Mouse (Mus musculus) midbrain, embryonic 12.5 days (tissue): ENCODE data around the gene B3gnt3. TPM values are rescaled to one million over a fixed set of nuclear protein-coding genes. Genes with fewer than 3 reads are reported as not detected.
A peak's percentile ranks its signal among the peaks of the same experiment; 100 is the strongest.

ENCODE experiments used
- ATAC-seq: fragments of 200-750 bp; cut with Nextera tagmentation; 2 replicates; pipeline ENCODE4 v1.8.0; 2017; ENCODE audit warnings: low read depth, moderate TSS enrichment, moderate library complexity; ENCODE audit not compliant: low FRiP score
- H3K27ac ChIP-seq: fragments of 300-500 bp; sonication (generic); replicated peaks from 2 replicates; pipeline ENCODE4 v1.5.1; 2016; ENCODE audit warnings: mild to moderate bottlenecking
- H3K27me3 ChIP-seq: fragments of 300-500 bp; sonication (generic); 2 replicates; pipeline ENCODE4 v1.6.1; 2016; ENCODE audit warnings: mild to moderate bottlenecking
- H3K36me3 ChIP-seq: fragments of 300-500 bp; sonication (generic); 2 replicates; pipeline ENCODE4 v1.6.1; 2016
- H3K4me1 ChIP-seq: fragments of 300-500 bp; sonication (generic); 2 replicates; pipeline ENCODE4 v1.6.1; 2016
- H3K4me2 ChIP-seq: fragments of 300-500 bp; sonication (generic); replicated peaks from 2 replicates; pipeline ENCODE4 v1.6.1; 2016; ENCODE audit warnings: mild to moderate bottlenecking, moderate library complexity
- H3K4me3 ChIP-seq: fragments of 300-500 bp; sonication (generic); 2 replicates; pipeline ENCODE4 v1.5.1; 2016; ENCODE audit warnings: mild to moderate bottlenecking
- H3K9ac ChIP-seq: fragments of 300-500 bp; sonication (generic); replicated peaks from 2 replicates; pipeline ENCODE4 v1.6.1; 2016; ENCODE audit warnings: mild to moderate bottlenecking, moderate library complexity
- H3K9me3 ChIP-seq: fragments of 300-500 bp; sonication (generic); 2 replicates; pipeline ENCODE4 v1.6.1; 2016; ENCODE audit warnings: mild to moderate bottlenecking
- WGBS: fragments of 180-500 bp; shearing (Covaris S2); methylation state at CpG from one replicate; pipeline ENCODE4 v1.1.7; 2016; 5-methylcytosine and 5-hydroxymethylcytosine counted together
- polyA plus RNA-seq: library from polyadenylated mRNA; unstranded; fragments of >200 nt; fragmentation: Nextera tagmentation; extraction: Ambion mirVana; gene quantifications from 2 replicates; pipeline ENCODE4 v1.2.1, GENCODE M21; 2016

The B3gnt3 gene
- polyA plus RNA-seq, 1 experiment from 2014 or later: 0.66 TPM

DNA sequence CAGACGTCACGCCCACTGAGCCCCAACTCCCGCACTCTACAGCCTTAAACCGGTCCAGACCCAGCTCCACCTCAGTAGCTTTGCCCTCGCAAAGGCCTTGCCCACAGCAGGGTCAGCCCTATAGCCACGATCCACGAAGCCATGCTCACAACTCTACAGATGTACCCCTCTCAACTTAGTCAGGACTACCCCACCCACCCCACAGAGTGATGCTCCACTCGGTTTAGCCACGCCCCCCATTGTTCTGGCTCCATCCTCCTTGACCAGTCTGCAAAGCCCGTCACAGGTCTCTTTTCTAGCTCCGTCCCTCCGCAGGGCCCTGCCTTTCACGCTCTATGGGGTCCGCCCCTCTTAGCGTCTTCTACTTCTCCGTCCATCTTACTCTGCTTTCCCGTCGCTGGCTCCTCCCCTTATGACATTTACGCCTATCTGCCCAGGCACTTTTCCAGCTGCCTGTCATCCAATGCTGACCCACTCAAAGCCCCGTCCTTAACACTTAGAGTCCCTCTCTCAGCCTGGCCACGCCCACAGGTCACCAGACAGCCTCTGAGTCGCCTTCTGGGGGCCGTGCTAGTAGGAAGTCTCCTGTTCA is 15.3 kb downstream of the B3gnt3 start:
- Histone ChIP-seq H3K9ac (no peak overlapping the region), H3K27ac (no peak overlapping the region), H3K4me2 (peak overlapping the region; percentile 46), H3K9me3 (no peaks in the 10 kb centered on the region), H3K36me3 (no peaks in the 10 kb centered on the region), H3K27me3 (peaks cover 100% of the 10 kb centered on the region), H3K4me3 (peak overlapping the region; percentile 31), H3K4me1 (peaks cover 16% of the 10 kb centered on the region)
- ATAC-seq: peak; percentile 67
- WGBS: under 1% methylated on average over 23 of the region's 23 CpGs

DNA sequence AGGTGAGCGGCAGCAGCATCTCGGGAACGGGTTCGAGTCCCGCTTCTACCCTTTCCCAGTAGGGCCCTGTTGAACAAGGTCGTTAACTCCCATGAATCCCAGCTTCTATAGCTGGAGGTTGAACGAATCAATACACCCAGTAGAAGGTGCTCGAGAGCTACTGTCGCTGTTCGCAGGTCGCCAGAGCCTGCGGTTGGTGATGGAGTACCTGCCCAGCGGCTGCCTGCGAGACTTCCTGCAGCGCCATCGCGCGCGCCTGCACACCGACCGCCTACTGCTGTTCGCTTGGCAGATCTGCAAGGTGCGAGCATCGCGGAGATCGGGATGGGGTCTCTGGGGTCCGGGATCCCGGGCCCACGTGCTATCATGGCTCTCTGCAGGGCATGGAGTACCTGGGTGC is 16.0 kb downstream of the B3gnt3 start:
- Histone ChIP-seq H3K9ac (no peak overlapping the region), H3K4me1 (peaks cover 18% of the 10 kb centered on the region), H3K27ac (no peak overlapping the region), H3K36me3 (no peaks in the 10 kb centered on the region), H3K27me3 (peaks cover 100% of the 10 kb centered on the region), H3K9me3 (no peaks in the 10 kb centered on the region), H3K4me2 (peak overlapping the region; percentile 46), H3K4me3 (peak overlapping the region; percentile 31)
- ATAC-seq: 0 out of 2 replicates have a peak, but pooled peaks have one; percentile 13
- WGBS: 6% methylated on average over 29 of the region's 29 CpGs

DNA sequence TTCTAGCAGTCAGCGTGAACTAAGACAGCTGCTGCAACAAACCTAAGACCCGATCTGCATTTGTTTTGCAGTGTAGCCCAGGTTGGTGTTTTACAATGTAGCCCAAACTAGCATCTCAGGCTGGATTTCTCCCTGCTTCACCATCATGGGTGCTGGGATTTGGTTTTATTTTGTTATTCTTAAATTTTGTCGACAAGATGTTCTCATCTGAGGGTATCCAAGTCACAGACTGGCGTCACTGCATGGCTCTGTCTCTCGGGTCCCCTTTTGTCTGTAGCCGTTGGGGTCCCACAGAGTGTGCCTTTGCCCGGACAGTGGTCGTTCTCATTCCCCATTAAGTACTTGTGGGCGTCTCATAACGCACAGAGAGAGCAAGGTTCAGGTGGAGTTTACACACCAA is 16.9 kb downstream of the B3gnt3 start:
- Histone ChIP-seq H3K4me3 (no peak overlapping the region), H3K4me1 (peaks cover 22% of the 10 kb centered on the region), H3K27me3 (peaks cover 100% of the 10 kb centered on the region), H3K27ac (no peak overlapping the region), H3K36me3 (no peaks in the 10 kb centered on the region), H3K4me2 (no peak overlapping the region), H3K9me3 (no peaks in the 10 kb centered on the region), H3K9ac (no peak overlapping the region)
- 10% methylated on average over 10 of the region's 10 CpGs for WGBS
- no peak for ATAC-seq

DNA sequence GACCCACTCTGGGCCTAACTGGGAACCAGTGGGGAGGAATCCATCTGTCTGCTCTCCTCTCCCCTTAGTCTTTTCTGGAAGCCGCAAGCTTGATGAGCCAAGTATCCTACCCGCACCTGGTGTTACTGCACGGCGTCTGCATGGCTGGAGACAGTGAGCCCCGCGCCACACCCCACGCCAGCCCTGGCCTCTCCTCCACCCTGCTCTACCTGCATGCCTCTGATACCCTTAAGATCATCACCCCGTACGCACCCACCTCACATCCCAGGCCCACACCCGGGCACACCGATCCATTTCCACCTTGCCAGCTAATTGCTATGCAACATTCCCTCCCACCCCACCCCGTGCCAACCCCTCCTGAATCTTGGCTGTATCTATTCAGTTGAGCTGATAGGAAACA is 18.8 kb downstream of the B3gnt3 start:
- WGBS: 48% methylated on average over 12 of the region's 12 CpGs
- no peaks in the 10 kb centered on the region for H3K36me3 ChIP-seq
- no peak overlapping the region for H3K4me2 ChIP-seq
- H3K9ac ChIP-seq: no peak overlapping the region
- no peak for ATAC-seq
- no peak overlapping the region for H3K4me3 ChIP-seq
- H3K9me3 ChIP-seq: no peaks in the 10 kb centered on the region
- peaks cover 26% of the 10 kb centered on the region for H3K4me1 ChIP-seq
- H3K27ac ChIP-seq: no peak overlapping the region
- peaks cover 100% of the 10 kb centered on the region for H3K27me3 ChIP-seq

DNA sequence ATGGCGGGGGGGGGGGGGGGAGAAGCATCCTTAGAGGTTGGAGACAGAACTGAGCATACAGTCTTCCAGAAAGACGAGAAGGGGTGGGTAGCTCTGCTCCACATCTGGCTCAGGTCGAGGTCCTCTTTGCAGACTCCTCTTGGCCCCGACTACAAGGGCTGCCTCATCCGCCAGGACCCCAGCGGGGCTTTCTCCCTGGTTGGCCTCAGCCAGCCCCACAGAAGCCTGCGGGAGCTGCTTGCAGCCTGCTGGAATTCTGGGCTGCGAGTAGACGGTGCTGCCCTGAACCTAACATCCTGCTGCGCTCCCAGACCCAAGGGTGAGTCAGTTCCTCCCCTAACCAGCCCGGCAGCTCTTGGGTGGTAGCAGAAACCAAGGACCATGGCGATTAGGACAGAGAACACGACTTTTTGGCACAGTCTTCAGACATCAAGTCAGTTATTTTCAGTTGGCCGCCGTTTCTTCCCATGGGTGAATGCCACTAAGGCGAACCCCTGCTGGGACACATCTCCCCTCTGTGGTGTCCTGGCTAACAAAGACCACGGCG is 20.1 kb downstream of the B3gnt3 start:
- H3K27me3 ChIP-seq: peaks cover 100% of the 10 kb centered on the region
- H3K4me2 ChIP-seq: no peak overlapping the region
- WGBS: 2% methylated on average over 17 of the region's 18 CpGs
- H3K4me1 ChIP-seq: peaks cover 22% of the 10 kb centered on the region
- no peaks in the 10 kb centered on the region for H3K9me3 ChIP-seq
- H3K9ac ChIP-seq: no peak overlapping the region
- no peaks in the 10 kb centered on the region for H3K36me3 ChIP-seq
- H3K4me3 ChIP-seq: no peak overlapping the region
- no peak overlapping the region for H3K27ac ChIP-seq
- no peak for ATAC-seq

DNA sequence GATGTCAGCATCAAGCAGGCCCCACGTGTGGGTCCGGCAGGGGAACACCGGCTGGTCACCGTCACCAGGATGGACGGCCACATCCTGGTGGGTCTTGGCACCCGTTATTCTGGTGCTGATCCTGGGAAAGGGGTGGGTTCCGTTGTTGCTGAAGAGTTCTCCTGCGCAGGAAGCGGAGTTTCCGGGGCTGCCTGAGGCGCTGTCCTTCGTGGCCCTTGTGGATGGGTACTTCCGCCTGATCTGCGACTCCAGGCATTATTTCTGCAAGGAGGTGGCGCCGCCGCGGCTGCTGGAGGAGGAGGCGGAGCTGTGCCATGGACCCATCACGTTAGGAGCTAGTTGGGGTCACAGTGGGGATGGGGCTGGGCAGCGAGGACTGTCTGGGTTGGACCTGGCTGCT is 21.1 kb downstream of the B3gnt3 start:
- Histone ChIP-seq H3K27me3 (peaks cover 100% of the 10 kb centered on the region), H3K9ac (no peak overlapping the region), H3K36me3 (no peaks in the 10 kb centered on the region), H3K4me3 (0 out of 2 replicates have a peak overlapping the region, but pooled peaks have one; percentile 11), H3K27ac (no peak overlapping the region), H3K4me1 (peaks cover 16% of the 10 kb centered on the region), H3K4me2 (no peak overlapping the region; the same call in 1 of the 2 replicates), H3K9me3 (no peaks in the 10 kb centered on the region)
- ATAC-seq: no peak
- 3% methylated on average over 21 of the region's 21 CpGs for WGBS

DNA sequence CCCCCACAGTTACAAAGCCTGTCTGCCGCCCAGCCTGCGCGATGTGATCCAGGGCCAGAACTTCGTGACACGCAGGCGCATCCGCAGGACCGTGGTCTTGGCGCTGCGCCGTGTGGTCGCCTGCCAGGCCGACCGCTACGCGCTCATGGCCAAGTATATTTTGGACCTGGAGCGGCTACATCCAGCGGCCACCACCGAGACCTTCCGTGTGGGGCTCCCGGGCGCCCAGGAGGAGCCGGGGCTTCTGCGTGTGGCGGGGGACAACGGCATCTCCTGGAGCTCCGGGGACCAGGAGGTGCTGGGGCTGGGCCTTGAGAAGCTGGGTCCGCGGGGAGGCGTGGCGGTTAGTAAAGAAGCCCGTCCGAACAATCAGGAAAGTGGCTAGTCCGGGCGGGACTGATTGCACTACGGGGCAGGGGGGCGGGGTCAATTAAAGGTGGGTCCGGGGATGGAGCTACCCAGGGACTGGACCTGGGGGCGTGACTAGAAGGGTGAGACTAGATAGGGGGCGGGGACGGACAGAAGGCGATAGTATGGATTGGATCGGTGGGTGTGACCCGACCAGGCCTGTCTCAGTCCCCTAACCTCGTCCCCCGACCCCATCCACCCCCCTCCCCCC is 21.9 kb downstream of the B3gnt3 start:
- Histone ChIP-seq H3K27me3 (peaks cover 99% of the 10 kb centered on the region), H3K9me3 (no peaks in the 10 kb centered on the region), H3K36me3 (no peaks in the 10 kb centered on the region), H3K9ac (peak overlapping the region; percentile 24; the same call in 1 of the 2 replicates), H3K27ac (no peak overlapping the region), H3K4me1 (peaks cover 14% of the 10 kb centered on the region), H3K4me3 (peak overlapping the region; percentile 30), H3K4me2 (peak overlapping the region; percentile 43)
- WGBS: 3% methylated on average over 40 of the region's 46 CpGs
- no peak for ATAC-seq

DNA sequence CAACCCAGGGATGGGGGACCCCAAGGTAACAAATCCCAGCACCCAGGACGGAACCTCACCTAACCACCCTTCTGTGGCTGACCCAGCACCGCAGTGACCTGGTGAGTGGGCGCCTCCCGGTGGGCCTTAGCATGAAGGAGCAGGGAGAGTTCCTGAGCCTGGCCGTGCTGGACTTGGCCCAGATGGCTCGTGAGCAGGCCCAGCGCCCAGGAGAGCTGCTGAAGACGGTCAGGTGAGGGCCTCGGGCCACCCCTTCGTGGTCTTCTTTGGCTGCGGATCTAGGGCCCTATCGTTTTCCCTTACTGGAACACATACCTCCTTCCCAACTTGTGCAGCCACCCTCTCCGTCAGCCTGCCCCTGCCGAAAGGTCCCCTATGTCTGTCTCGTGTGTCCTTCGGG is 22.5 kb downstream of the B3gnt3 start:
- no peak overlapping the region for H3K27ac ChIP-seq
- peak overlapping the region; percentile 43 for H3K4me2 ChIP-seq
- no peak for ATAC-seq
- H3K36me3 ChIP-seq: no peaks in the 10 kb centered on the region
- H3K4me1 ChIP-seq: peaks cover 14% of the 10 kb centered on the region
- no peak overlapping the region for H3K9ac ChIP-seq
- H3K27me3 ChIP-seq: peaks cover 95% of the 10 kb centered on the region
- peak overlapping the region; percentile 30; the same call in 1 of the 2 replicates for H3K4me3 ChIP-seq
- WGBS: 10% methylated on average over 15 of the region's 16 CpGs
- no peaks in the 10 kb centered on the region for H3K9me3 ChIP-seq

DNA sequence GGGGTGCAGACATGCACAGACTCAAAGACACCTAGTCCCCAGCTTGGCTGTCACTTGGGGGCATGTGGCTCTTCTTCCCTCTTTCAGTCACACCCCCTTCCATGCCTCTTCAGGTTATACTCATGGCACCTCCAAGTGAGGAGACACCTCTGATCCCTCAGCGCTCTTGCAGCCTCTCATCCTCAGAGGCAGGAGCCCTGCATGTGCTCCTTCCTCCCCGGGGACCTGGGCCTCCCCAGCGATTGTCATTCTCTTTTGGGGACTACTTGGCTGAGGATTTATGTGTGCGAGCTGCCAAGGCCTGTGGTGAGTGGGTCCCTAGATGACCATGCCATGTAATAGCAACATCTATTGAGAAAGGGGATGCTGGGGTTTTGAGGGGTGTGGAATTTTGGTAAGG is 23.4 kb downstream of the B3gnt3 start:
- no peak overlapping the region for H3K4me3 ChIP-seq
- H3K4me1 ChIP-seq: peaks cover 14% of the 10 kb centered on the region
- no peak for ATAC-seq
- no peaks in the 10 kb centered on the region for H3K9me3 ChIP-seq
- H3K27me3 ChIP-seq: peaks cover 89% of the 10 kb centered on the region
- H3K27ac ChIP-seq: no peak overlapping the region
- 67% methylated on average over 4 of the region's 4 CpGs for WGBS
- no peak overlapping the region for H3K4me2 ChIP-seq
- no peaks in the 10 kb centered on the region for H3K36me3 ChIP-seq
- no peak overlapping the region for H3K9ac ChIP-seq

DNA sequence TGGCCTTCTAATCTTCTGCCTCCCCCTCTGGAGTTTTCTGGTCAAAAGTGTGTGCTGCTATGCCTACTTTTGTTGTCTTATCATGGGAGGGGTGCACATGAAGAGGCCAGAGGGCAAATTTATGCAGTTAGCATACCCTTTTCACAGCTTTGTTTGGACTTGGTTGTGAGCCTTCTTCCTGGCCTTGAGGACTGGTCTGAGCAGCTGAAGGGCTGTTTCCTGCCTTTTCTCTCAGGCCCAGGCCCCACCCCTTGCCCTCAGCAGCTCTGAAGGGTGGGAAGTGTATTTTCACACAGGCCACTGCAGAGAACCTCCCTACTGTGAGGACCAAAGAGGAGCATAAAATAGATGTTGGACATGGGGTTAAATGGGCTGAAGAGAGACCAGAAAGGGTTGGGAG is 24.0 kb downstream of the B3gnt3 start:
- H3K9me3 ChIP-seq: no peaks in the 10 kb centered on the region
- H3K9ac ChIP-seq: no peak overlapping the region
- no peak overlapping the region for H3K4me2 ChIP-seq
- ATAC-seq: no peak
- H3K36me3 ChIP-seq: no peaks in the 10 kb centered on the region
- H3K4me1 ChIP-seq: peaks cover 14% of the 10 kb centered on the region
- H3K27ac ChIP-seq: no peak overlapping the region
- H3K27me3 ChIP-seq: peaks cover 89% of the 10 kb centered on the region
- H3K4me3 ChIP-seq: no peak overlapping the region

DNA sequence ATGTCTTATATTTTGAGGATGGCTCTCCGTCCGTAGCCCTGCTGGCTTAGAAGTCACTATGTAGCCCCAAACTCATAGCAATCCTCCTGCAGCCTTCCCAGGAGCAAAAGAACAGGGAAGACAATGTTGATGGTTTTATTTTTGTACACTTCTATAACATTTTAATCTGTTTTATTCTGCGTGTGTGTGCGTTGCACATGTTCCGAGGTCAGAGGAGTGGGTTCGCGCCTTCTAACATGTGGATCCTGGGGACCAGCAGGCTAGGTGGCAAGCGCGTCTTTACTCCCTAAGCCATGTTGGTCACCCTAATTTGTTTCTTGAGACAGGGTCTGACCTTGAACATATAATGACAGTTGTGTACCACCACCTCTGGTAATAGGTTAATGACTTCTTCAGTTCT is 24.8 kb downstream of the B3gnt3 start:
- Histone ChIP-seq H3K9ac (no peak overlapping the region), H3K9me3 (no peaks in the 10 kb centered on the region), H3K4me1 (peaks cover 18% of the 10 kb centered on the region), H3K27me3 (peaks cover 84% of the 10 kb centered on the region), H3K27ac (no peak overlapping the region), H3K36me3 (no peaks in the 10 kb centered on the region), H3K4me2 (peak overlapping the region; percentile 95), H3K4me3 (peak overlapping the region; percentile 69)
- 54% methylated on average over 9 of the region's 9 CpGs for WGBS
- ATAC-seq: no peak

DNA sequence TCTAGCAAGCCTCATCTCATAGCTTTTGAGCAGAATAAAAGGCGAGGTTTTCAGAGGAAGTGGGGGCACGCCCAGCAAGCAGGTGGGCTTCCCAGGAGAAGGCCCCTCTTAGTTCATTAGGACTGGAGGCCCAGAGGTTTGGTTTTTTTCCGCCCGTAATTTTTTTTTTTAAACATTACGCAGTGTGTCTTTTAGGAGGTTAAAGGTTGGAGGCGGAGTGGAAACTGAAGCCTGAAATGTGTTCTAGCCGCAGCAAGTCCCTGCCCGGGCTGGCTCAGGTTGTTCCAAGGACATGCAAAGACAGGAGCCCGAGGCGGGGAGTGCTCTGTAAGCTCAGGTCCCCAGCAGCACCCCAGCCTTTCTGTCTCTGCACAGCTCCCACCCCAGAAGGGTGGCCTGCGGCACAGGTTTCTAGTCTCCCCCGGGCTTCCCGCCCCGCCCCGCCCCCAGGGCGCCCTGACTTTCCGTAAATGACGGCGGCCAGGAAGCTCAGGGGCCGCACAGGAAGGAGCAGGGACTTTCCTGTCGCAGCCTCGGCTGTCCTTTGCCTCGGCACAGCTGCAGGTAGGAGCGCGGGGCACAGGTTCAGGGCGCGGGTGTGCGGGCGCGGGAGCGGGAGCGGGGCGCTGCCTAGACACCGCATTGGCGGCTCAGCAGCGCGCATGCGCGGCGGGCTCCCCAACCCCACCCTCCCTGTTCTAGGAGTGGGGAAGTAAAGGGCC is 25.4 kb downstream of the B3gnt3 start, which contains the start of gene Jak3:
Gene Jak3 (plus strand): TSS at position 277 of the 722 bp plus-strand sequence.
- peaks cover 20% of the 10 kb centered on the region for H3K4me1 ChIP-seq
- H3K4me3 ChIP-seq: peak within 1 kb of the TSS; percentile 69
- ATAC-seq: peak; percentile 36; the same call in 1 of the 2 replicates
- H3K9me3 ChIP-seq: no peaks in the 10 kb centered on the region
- peak within 1 kb of the TSS; percentile 70 for H3K9ac ChIP-seq
- H3K27ac ChIP-seq: no peak within 1 kb of the TSS
- peaks cover 78% of the 10 kb centered on the region for H3K27me3 ChIP-seq
- H3K4me2 ChIP-seq: peak within 1 kb of the TSS; percentile 95
- H3K36me3 ChIP-seq: no peaks in the 10 kb centered on the region
- 2% methylated on average over 37 of the region's 40 CpGs for WGBS
